Mouse (Mus musculus): Measurements from ENCODE around the gene Prss57. TPM values are rescaled to one million over a fixed set of nuclear protein-coding genes. Genes with fewer than 3 reads are reported as not detected.

Prss57 gene
- total and polyA plus RNA-seq, 3 experiments, result 0.50 to 0.70 TPM; not detected in 1

GRCm38 (mm10) chr10:79772320-79772719, 18.4 kb downstream of the Prss57 start:
- TF ChIP-seq RAD21 (IDR thresholded peaks at IDR 0.05; ENCODE audit: low read depth, low read length) (peak; percentile 10), ZNF384 (IDR thresholded peaks at IDR 0.05; ENCODE audit: low read depth, low read length) (no peak), ZMIZ1 (IDR thresholded peaks at IDR 0.05; ENCODE audit: low read depth, low read length) (no peak), USF2 (IDR thresholded peaks at IDR 0.05; ENCODE audit: borderline replicate concordance in 1 of 2, insufficient read depth in 1 of 2, low read depth in 1 of 2, low read length in 2 of 2) (no peak), MAFK (IDR thresholded peaks at IDR 0.05; ENCODE audit: borderline replicate concordance, low read depth, low read length) (no peak), NRF1 (IDR thresholded peaks at IDR 0.05; ENCODE audit: insufficient read depth, low read depth, low read length, poor library complexity, severe bottlenecking) (no peak), USF1 (IDR thresholded peaks at IDR 0.05; ENCODE audit: low read depth, low read length) (no peak), BHLHE40 (IDR thresholded peaks at IDR 0.05; ENCODE audit: borderline replicate concordance, low read depth, low read length) (no peak), NELFE (IDR thresholded peaks at IDR 0.05; ENCODE audit: low read depth, low read length) (no peak), CTCF (IDR thresholded peaks at IDR 0.05 in 2 of 3, conservative IDR thresholded peaks at IDR 0.05 in 1 of 3; ENCODE audit: control insufficient read depth in 1 of 3, insufficient read depth in 1 of 3, low read depth in 2 of 3, low read length in 3 of 3, poor library complexity in 1 of 3, severe bottlenecking in 1 of 3) (peak; percentile 35 to 55 (median 51)), GABPA (IDR thresholded peaks at IDR 0.05; ENCODE audit: low read depth, low read length) (no peak), POLR2AphosphoS5 (IDR thresholded peaks at IDR 0.05; ENCODE audit: borderline replicate concordance, low read depth, low read length) (no peak), MYB (IDR thresholded peaks at IDR 0.05; ENCODE audit: low read depth, low read length) (no peak), TAL1 (IDR thresholded peaks at IDR 0.05; ENCODE audit: low read length) (no peak), GATA1 (IDR thresholded peaks at IDR 0.05; ENCODE audit: low read depth, low read length) (no peak), E2F4 (IDR thresholded peaks at IDR 0.05; ENCODE audit: borderline replicate concordance, low read depth, low read length) (no peak), POLR2A (IDR thresholded peaks at IDR 0.05; ENCODE audit: control insufficient read depth in 1 of 2, insufficient read depth in 1 of 2, low read depth in 1 of 2, low read length in 2 of 2, poor library complexity in 1 of 2) (no peak), MEF2A (IDR thresholded peaks at IDR 0.05; ENCODE audit: extremely low read depth, insufficient replicate concordance, low read depth, low read length, poor library complexity, severe bottlenecking) (no peak), MAX (IDR thresholded peaks at IDR 0.05; ENCODE audit: low read length) (no peak), RCOR1 (IDR thresholded peaks at IDR 0.05; ENCODE audit: low read depth, low read length) (no peak), ELF1 (IDR thresholded peaks at IDR 0.05; ENCODE audit: low read depth, low read length) (no peak), KAT2A (conservative IDR thresholded peaks at IDR 0.05; ENCODE audit: low read depth, low read length) (no peak), EP300 (IDR thresholded peaks at IDR 0.05; ENCODE audit: low read depth in 1 of 2, low read length in 2 of 2) (no peak), ZKSCAN1 (IDR thresholded peaks at IDR 0.05; ENCODE audit: low read depth, low read length) (no peak), SMC3 (IDR thresholded peaks at IDR 0.05; ENCODE audit: low read depth, low read length) (peak; percentile 18; the same call in 1 of the 2 replicates), MYC (IDR thresholded peaks at IDR 0.05; ENCODE audit: low read depth, low read length) (no peak)
- H3K9me3 ChIP-seq (replicated peaks; ENCODE audit: insufficient read depth, low read length), result no peaks in the 10 kb centered on the region

More at GRCm38 (mm10) chr10:79772320-79772719, 18.4 kb downstream of the Prss57 start:
- H3K9ac ChIP-seq (ENCODE audit: control insufficient read depth, low read depth, low read length, poor library complexity, severe bottlenecking), result no peak overlapping the region
- no peaks in the 10 kb centered on the region for H3K27me3 ChIP-seq (ENCODE audit: control insufficient read depth in 1 of 2, insufficient read depth in 2 of 2, low read length in 2 of 2)
- H3K27ac ChIP-seq (ENCODE audit: control insufficient read depth, low read depth, low read length), result no peak overlapping the region
- H3K4me1 ChIP-seq (ENCODE audit: control insufficient read depth in 1 of 2, insufficient read depth in 2 of 2, low read length in 2 of 2), result peaks cover 0 to 8% of the 10 kb centered on the region in 2 experiments; a peak in 2 of 4 replicates
- H3K36me3 ChIP-seq (ENCODE audit: control insufficient read depth in 1 of 2, insufficient read depth in 2 of 2, low read length in 2 of 2), result peaks cover 0 to 3% of the 10 kb centered on the region in 2 experiments; a peak in 1 of 4 replicates
- DNase-seq (ENCODE audit: low read depth, low spot score), result peak; percentile 50
- H3K79me2 ChIP-seq (ENCODE audit: control insufficient read depth, insufficient read depth, low read length, poor library complexity), result peaks cover under 1% of the 10 kb centered on the region; the same call in 1 of the 2 replicates
- H3K4me3 ChIP-seq (ENCODE audit: control insufficient read depth in 1 of 2, insufficient read depth in 1 of 2, low read depth in 2 of 2, low read length in 2 of 2), result no peak overlapping the region

Data from MEL (cell line).